Mouse (Mus musculus) liver, embryonic 14.5 days (tissue): ENCODE measurements at regions not wholly inside any gene's neighbourhood (a gene's known extent, or its start where the extent isn't known, plus 50 kb on each side); places are given as distances from the start of the nearest gene placed in this dataset.

ENCODE experiments used
- ATAC-seq: fragments of 200-750 bp; cut with Nextera tagmentation; 2 replicates; pipeline ENCODE4 v1.8.0; 2017; ENCODE audit warnings: moderate number of reproducible peaks, mild to moderate bottlenecking, moderate library complexity; ENCODE audit not compliant: insufficient read depth
- DNase-seq, 3 experiments: peaks; one replicate each; pipeline ENCODE4 v3.0.0-alpha.2; 2012 to 2013; ENCODE audit warnings: low read depth in 3 of 3, low spot score in 3 of 3
- H3K27ac ChIP-seq: fragments of 300-500 bp; sonication (generic); 2 replicates; pipeline ENCODE4 v1.5.1; 2014; ENCODE audit warnings: moderate library complexity, mild to moderate bottlenecking, control low read depth, inconsistent platforms
- H3K27me3 ChIP-seq: fragments of 300-500 bp; sonication (generic); 2 replicates; pipeline ENCODE4 v1.6.1; 2014; ENCODE audit warnings: mild to moderate bottlenecking, low read length, moderate library complexity; ENCODE audit not compliant: control insufficient read depth, insufficient read depth
- H3K36me3 ChIP-seq: fragments of 300-500 bp; sonication (generic); replicated peaks from 2 replicates; pipeline ENCODE4 v1.6.1; 2014; ENCODE audit warnings: low read depth; ENCODE audit not compliant: control insufficient read depth, insufficient read depth
- H3K4me1 ChIP-seq, 2 experiments: fragments of 200-500 bp in 1 of 2; fragments of 300-500 bp in 1 of 2; sonication (generic) in 1 of 2; replicated peaks; 2 replicates each; pipeline ENCODE4 v1.6.1; 2012 to 2014; ENCODE audit warnings: antibody characterized with exemption in 1 of 2, inconsistent platforms in 1 of 2, low read length in 1 of 2; ENCODE audit not compliant: control insufficient read depth in 2 of 2, insufficient read depth in 2 of 2
- H3K4me2 ChIP-seq: fragments of 300-500 bp; sonication (generic); 2 replicates; pipeline ENCODE4 v1.6.1; 2014; ENCODE audit warnings: low read depth, mild to moderate bottlenecking, control low read depth, moderate library complexity
- H3K4me3 ChIP-seq, 2 experiments: fragments of 200-500 bp in 1 of 2; fragments of 300-500 bp in 1 of 2; sonication (generic) in 1 of 2; 2 replicates each; pipeline ENCODE4 v1.5.1; 2012 to 2014; ENCODE audit warnings: low read depth in 2 of 2, low read length in 2 of 2, mild to moderate bottlenecking in 2 of 2, control low read depth in 1 of 2, inconsistent platforms in 1 of 2, moderate library complexity in 1 of 2; ENCODE audit not compliant: insufficient read depth in 1 of 2
- H3K9ac ChIP-seq: fragments of 300-500 bp; sonication (generic); replicated peaks from 2 replicates; pipeline ENCODE4 v1.6.1; 2014; ENCODE audit warnings: mild to moderate bottlenecking, control low read depth, moderate library complexity
- H3K9me3 ChIP-seq: fragments of 300-500 bp; sonication (generic); 2 replicates; pipeline ENCODE4 v1.6.1; 2016; ENCODE audit warnings: low read length, mixed read lengths; ENCODE audit not compliant: control insufficient read depth
- CTCF ChIP-seq: IDR thresholded peaks from 2 replicates; pipeline ENCODE4 v1.5.1; 2016; ENCODE audit warnings: antibody characterized with exemption, low read depth, control low read depth
- EP300 ChIP-seq: IDR thresholded peaks from 2 replicates; pipeline ENCODE4 v1.6.1; 2016; ENCODE audit warnings: antibody characterized with exemption, low read depth
- WGBS: fragments of 180-500 bp; shearing (Covaris S2); extraction: QIAGEN DNeasy Blood & Tissue Kit; methylation state at CpG from one replicate; pipeline ENCODE4 v1.1.7; 2014; ENCODE audit not compliant: insufficient replicate concordance; 5-methylcytosine and 5-hydroxymethylcytosine counted together

DNA sequence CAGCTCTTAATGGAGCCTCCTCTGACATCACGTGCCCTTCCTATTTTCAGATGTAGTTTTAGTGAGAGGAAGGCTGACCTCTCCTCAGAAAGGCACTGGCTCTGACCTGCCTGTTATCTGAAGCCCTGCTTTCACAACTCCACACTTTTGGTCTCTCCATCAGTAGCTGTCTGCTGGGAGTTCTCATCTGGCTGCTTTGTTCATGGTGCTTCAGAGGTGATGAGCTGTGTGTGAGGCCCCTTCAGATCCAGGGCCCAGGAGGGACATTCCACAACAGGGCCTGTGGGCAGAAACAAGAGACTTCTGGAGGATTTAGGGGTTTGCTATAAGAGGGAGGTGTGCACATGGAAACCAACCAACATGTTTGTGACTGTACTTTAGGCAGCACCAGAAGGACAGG is 50.8 kb upstream of the Fhl2 start:
- Histone ChIP-seq H3K27ac (no peak overlapping the region), H3K4me1 (no peaks in the 10 kb centered on the region), H3K27me3 (no peaks in the 10 kb centered on the region), H3K36me3 (no peaks in the 10 kb centered on the region), H3K9ac (no peak overlapping the region), H3K4me3 (no peak overlapping the region), H3K4me2 (no peak overlapping the region), H3K9me3 (no peaks in the 10 kb centered on the region)
- TF ChIP-seq EP300 (no peak), CTCF (no peak)
- WGBS: 48% methylated on average over 1 of the region's 1 CpGs
- ATAC-seq: no peak
- no peak for DNase-seq

DNA sequence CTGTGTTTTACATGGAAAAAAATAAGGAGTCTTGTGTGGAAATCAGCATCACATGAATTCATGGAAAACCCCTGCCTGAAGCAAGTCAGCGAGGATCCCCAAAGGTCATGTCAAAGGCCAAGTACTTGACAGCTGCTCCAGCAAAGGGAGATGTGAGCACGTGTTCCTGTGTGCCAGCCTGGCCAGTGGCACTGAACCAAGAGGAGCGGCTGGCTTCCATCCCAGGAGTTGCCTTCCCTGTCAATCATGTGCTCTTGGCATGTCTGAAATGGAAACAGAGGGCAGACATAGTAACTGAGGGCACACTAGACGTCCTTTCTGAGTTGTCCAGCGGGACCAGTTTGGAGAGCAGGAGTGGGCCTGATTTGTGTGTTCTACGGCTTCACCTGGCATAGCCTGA is 53.5 kb upstream of the Fhl2 start:
- H3K4me2 ChIP-seq: no peak overlapping the region
- no peaks in the 10 kb centered on the region for H3K4me1 ChIP-seq
- DNase-seq (no peak), ATAC-seq (no peak)
- H3K27me3 ChIP-seq: no peaks in the 10 kb centered on the region
- no peak overlapping the region for H3K9ac ChIP-seq
- no peak overlapping the region for H3K4me3 ChIP-seq
- WGBS: 60% methylated on average over 6 of the region's 6 CpGs
- H3K36me3 ChIP-seq: no peaks in the 10 kb centered on the region
- no peaks in the 10 kb centered on the region for H3K9me3 ChIP-seq
- TF ChIP-seq EP300 (no peak), CTCF (no peak)
- no peak overlapping the region for H3K27ac ChIP-seq

DNA sequence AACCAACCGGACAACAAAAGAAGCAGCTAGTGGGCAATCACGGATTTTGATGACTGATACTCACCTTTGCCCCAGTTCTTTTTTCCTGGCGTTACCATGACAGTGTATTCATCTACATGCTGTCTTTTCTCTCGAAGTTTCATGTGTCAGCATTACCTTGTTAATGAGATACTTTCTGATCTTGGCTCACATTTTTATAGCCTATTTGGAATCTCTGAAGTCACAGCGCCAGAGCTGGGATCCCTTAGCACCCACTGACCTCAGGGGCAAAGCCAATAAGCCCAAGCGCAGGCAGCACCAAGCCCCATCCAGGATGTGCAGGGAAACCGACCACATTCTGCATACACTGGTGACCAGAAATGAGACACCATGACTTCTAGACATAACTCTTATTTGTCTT is 54.6 kb upstream of the Fhl2 start:
- ATAC-seq (no peak), DNase-seq (no peak)
- Histone ChIP-seq H3K9me3 (no peaks in the 10 kb centered on the region), H3K4me2 (no peak overlapping the region), H3K4me3 (no peak overlapping the region), H3K27me3 (no peaks in the 10 kb centered on the region), H3K9ac (no peak overlapping the region), H3K36me3 (no peaks in the 10 kb centered on the region), H3K4me1 (no peaks in the 10 kb centered on the region), H3K27ac (no peak overlapping the region)
- WGBS: 51% methylated on average over 7 of the region's 7 CpGs
- TF ChIP-seq EP300 (no peak), CTCF (no peak)

DNA sequence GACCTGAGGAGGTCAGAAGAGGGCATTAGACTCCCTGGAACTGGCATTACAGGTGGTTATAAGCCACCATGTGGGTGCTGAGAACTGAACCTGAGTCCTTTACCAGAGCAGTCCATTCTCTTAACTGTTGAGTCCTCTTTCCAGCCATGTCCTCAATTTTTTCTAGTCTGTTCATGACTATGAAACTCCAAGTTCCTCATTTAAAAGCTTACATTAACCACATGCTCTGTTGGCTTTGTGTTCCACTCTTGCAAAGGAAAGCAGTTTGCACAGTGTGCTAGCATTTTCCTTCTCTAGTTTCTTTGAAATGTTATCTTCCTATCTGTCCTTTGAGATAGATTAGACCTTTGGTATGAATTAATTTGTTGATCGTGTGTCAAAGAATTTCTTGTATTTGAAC is 57.3 kb upstream of the Fhl2 start:
- TF ChIP-seq EP300: no peak
- no peaks in the 10 kb centered on the region for H3K36me3 ChIP-seq
- DNase-seq: no peak
- H3K27ac ChIP-seq: no peak overlapping the region
- H3K4me2 ChIP-seq: no peak overlapping the region
- 67% methylated on average over 1 of the region's 1 CpGs for WGBS
- no peak for ATAC-seq
- H3K9me3 ChIP-seq: no peaks in the 10 kb centered on the region
- H3K4me3 ChIP-seq: no peak overlapping the region
- no peaks in the 10 kb centered on the region for H3K4me1 ChIP-seq
- H3K9ac ChIP-seq: no peak overlapping the region
- no peaks in the 10 kb centered on the region for H3K27me3 ChIP-seq

DNA sequence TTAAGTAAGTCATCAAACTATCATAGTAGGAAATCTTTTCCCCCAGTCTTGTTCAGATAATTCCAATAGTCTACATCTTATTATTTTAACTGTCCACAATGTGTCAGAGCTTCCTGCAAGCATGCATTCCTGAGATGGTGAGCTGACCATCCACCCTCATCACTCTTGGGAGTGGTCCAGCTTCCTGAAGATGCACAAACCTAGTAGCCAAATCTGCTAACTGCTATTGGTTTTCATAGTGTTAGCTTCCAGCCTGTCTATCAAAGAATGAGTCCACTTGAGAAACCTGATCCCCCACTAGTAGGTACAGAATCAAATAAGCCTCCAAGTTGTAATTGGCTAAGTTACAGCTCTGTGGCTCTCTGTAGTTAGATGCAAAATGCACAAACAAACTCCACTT is 59.3 kb upstream of the Fhl2 start:
- Histone ChIP-seq H3K4me3 (no peak overlapping the region), H3K27me3 (no peaks in the 10 kb centered on the region), H3K4me2 (no peak overlapping the region), H3K9me3 (no peaks in the 10 kb centered on the region), H3K27ac (no peak overlapping the region), H3K4me1 (no peaks in the 10 kb centered on the region), H3K9ac (no peak overlapping the region), H3K36me3 (no peaks in the 10 kb centered on the region)
- DNase-seq (no peak), ATAC-seq (no peak)
- TF ChIP-seq CTCF (no peak), EP300 (no peak)

DNA sequence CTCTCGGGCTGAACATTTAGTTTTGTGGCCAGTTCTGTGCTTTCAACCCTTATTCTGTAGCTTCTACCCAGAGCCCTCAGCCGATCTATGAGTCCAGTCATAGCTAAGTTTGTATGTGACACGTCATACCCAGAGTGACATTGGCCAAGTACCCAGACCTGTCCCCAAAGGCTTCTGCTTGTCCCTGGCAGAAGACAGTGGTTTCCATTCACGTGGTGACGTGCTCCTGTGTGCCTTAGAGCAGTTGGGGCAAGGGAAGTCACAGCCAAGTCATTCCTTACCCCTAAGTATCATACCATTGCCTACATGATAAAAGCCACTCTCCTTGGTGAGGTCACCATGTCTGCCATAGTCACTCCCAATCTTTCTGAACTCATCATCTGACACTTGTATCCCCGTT is 61.1 kb upstream of the Fhl2 start:
- no peaks in the 10 kb centered on the region for H3K27me3 ChIP-seq
- DNase-seq: no peak

More for the DNA sequence above, 61.1 kb upstream of the Fhl2 start:
- no peak overlapping the region for H3K4me3 ChIP-seq
- ATAC-seq: no peak
- no peak for TF ChIP-seq CTCF
- TF ChIP-seq EP300: no peak
- H3K27ac ChIP-seq: no peak overlapping the region
- H3K9me3 ChIP-seq: no peaks in the 10 kb centered on the region
- H3K4me2 ChIP-seq: no peak overlapping the region
- whole genome bisulfite sequencing: 52% methylated on average over 6 of the region's 6 CpGs
- no peak overlapping the region for H3K9ac ChIP-seq
- H3K4me1 ChIP-seq: no peaks in the 10 kb centered on the region
- no peaks in the 10 kb centered on the region for H3K36me3 ChIP-seq
